Mouse (Mus musculus): ENCODE results near the gene Crip1.

Gene Crip1

DNA sequence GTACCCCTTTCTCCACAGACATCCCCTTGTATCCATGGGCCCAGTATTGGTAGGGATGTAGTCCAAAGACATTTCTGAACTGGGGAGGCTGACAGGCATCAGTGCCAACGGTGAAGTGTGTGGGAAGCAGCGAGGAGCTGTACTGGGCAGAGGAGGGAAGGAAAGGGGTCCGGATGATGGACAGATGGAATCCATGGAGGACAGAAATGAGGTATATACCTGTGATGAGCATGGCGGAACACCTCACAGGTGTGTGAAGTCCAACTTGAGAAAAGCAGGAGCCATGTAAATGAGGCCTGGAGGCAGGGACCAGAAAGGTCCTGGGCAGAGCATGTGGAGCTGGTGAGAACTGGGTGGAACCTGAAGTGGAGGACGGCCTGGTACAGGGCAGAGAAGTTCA is 525 bp upstream of the Crip1 start:
- DNase-seq (ENCODE audit: low read depth, low spot score), result no peak

DNA sequence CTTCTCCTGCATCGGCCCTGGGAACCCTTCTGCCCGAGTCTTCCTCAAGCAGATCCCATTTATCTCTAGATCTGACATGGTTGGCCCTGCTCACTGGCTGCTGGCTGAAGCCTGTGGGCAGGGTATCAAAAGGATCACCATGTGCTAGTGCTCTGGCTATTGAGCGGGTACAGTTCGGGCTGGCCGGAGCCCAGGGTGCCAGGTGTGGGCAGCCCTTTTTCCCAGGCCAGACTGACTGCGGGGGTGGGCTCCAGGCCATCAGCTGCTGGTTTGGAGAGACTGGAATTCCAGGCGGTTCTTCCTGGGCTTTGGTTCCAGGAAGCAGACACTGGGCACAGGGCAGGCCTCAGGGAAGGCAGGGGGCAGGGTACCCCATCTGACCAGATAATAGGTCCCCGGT is 1.4 kb downstream of the Crip1 start:
- no peak for DNase-seq (ENCODE audit: low read depth, low spot score)

DNA sequence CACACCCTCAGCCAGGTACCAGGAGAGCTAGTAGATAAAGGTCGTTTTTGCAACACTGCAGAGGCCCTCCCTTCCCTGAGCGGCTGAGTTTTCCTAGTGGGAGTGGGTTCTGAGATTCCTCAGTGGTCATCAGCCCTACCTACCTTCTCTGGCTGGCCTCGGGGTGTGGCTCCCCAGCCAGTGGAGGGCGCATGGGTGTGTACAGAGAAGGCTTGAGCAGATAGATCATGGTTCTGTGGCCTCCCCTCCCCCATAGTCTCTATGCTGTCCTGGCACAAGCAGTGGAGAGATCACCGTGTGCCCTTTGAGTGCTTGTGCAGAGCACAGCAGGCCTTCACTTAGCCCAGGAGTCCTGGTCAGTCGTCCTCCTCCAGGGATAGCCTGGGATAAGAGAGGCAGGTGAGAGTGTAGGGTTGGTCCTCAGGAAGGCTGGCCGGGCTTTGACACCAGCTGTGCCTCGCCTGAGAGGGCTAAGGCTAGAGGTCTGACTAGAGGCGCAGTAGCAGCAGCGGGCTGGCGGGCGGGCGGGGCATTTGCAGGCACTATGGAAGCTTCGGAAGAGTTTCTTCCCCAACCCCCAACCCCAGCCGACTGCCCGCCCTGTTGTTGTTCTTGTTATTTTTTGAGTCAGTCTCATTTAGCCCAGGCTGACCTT is 2.4 kb downstream of the Crip1 start:
- no peak for DNase-seq (ENCODE audit: low read depth, low spot score)

DNA sequence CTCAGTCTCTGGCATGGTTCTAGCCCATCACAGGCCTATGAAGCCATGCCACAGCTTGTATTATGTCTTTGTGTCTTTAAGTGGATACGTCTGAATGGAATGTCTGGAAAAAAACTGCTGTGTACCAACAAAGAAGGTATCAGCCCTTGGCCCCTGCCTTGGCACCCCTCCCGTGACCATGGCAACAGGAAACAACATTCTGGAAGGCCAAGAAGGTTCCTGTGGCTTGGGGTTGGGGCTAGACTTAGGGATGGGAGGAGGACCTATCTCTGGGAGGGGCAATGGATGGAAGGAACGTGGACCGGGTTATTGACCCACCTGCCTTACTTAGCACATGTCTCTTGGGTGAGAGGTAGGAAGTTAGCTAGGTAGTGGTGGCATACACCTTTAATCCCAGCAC is 3.2 kb downstream of the Crip1 start:
- no peak for DNase-seq (ENCODE audit: low read depth, low spot score)

DNA sequence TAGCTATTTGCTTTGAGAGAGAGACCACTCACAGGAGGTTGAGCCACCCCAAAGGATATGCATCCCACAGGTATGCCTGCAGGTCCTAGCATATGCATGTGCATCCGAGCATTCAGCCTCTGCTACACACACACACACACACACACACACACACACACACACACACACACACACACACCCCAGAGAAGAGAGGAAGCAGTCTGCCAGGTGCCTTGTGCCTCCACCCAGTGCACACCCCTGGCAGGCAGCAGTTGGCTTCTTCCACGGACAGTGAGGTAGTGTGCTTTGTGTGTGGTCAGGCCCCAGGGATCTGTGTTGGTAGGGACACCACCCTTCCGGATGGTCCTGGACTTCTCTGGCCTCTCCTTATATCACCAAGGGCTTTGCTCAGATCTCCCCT is 3.8 kb downstream of the Crip1 start:
- DNase-seq (ENCODE audit: low read depth, low spot score), result no peak

DNA sequence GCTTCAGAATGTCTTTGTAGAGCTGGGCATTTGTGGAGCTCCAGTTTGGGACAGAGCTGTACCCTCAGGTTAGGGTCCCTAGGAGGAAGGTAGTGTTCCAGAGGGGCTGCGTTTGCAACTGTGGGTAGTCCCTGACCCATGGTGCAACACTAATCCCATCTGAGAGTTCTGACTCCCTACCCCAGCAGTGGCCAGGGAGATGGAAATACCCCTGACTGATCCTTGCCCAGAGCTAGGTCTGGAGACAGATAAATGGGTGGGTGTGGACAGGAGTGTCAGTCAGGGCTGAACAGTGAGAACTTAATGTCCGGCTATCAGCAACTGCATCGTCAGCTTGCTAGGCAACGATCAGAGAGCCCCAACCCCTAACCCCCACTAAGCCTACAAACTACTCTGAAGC is 4.5 kb downstream of the Crip1 start:
- DNase-seq (ENCODE audit: low read depth, low spot score), result no peak

DNA sequence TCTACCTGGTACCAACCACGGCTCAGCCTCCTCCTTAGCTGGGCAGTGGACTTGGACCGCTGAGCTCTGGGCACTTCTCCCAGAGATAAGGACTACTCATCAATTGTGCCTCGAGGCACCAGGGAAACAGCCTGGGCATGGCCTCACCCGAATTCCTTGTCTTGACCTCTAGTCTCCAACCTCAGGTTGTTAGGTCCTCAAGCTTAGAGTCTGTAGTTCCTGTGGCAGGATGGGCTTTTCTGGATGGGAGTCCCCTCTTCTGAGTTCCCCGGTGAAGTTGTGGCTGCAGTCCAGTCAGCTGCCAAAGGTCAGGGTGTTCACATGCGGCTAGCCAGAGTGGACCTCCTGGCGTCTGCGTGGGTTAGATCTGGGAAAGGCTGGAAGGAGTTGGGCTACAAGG is 4.9 kb downstream of the Crip1 start:
- DNase-seq (ENCODE audit: low read depth, low spot score), result no peak

DNA sequence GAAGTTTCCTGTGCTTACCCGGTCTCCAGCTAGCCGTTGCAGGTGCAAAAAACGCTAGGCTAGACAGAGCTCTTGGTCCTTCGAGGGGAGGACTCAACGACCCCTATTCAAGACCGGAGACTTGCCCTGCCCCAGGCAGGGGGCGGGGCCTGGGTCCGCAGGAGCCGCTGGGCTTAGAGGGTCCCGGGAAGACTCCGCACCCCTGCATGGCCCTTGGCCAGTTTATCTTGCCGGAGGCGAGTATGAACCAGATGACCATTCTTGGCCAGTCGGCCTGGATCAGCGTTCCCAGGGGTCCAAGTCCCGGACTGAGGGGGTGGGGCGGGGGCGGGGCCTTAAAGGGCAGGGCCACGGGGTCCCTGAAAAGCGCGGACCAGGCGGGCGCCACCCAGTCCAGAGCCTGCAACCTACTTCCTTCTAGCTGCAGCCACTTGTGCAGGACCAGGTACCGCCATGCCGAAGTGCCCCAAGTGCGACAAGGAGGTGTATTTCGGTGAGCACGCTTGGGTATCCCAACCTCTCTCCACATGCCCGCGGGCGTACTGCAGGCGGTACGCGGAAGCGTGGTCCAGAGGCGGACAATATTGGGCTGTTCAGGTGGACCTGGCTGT is 5.7 kb downstream of the Crip1 start:
- DNase-seq (ENCODE audit: low read depth, low spot score), result no peak

DNA sequence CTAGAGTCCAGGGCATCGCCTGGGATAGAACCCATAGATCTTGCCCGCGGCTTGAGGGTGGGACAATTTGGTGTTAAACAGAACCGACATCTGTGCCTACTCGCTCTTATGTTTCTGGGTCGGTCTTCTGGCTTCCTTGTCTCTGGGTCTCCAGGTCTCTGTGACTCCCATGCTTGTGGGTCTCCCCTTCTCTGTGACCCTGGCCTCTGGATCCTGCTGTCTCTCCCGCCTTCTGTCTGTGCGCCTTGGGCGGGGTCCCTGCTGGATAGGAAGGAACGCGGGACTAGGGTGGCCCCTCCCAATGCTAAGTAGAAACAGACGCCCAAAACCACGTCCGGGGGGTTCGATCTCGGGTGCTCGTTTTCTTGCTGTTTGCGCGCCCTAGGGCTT is 6.2 kb downstream of the Crip1 start:
- DNase-seq (ENCODE audit: low read depth, low spot score), result no peak

DNA sequence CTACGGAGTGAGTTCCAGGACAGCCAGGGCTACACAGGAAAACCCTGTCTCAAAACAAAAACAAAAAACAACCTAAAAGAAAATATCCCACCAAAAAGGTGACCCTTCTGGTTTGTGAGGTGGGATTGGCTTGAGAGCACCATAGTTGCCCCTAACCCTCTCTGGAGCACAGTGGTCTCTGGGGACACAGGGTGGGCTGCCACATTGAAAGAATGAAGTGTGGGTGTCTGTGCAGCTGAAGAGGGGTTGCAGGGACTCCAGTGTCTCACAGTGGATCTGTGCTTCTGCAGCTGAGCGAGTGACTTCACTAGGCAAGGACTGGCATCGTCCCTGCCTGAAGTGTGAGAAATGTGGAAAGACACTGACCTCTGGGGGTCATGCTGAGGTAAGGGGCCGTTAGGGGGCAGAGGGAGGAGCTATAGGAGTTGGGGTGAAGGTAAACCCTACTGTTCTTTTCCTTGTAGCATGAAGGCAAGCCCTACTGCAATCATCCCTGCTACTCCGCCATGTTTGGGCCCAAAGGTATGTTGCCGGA is 6.9 kb downstream of the Crip1 start:
- no peak for DNase-seq (ENCODE audit: low read depth, low spot score)

DNA sequence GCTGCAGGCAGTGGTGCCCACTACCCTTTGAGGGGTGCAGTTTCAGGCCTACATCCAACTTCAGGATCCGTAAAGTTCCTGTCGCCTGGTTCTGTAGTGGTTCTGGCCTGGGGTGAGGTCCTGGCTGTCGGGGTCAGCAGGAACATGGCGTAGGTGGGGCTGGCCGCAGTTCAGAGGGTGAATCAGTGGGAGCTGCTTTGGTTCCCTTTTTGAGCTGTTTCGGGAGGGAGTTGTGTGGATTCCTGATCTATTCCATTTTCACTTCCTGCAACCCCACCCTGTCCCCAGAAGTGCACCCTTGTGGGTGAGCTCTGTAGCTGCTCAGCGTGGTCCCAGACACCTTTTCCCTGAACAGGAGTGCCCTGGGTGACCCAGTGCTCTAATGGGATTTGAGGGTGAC is 7.9 kb downstream of the Crip1 start:
- no peak for DNase-seq (ENCODE audit: low read depth, low spot score)

DNA sequence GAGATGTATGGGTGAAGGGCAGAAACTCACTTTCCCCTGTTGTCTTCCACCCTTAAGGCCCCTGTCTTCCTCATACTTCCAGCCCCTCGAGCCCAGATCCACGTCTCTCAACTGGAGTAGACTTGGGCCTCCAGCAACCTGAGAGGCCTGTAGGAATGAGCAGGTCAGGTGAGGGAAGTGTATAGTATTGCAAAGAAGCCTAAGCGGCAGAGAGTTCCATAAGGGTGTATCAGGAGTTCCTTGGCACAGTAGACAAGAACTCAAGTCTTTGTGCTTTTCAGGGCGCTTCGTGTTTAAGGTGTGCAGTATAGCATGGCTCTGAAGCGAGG is 8.6 kb downstream of the Crip1 start:
- DNase-seq (ENCODE audit: low read depth, low spot score), result no peak

DNA sequence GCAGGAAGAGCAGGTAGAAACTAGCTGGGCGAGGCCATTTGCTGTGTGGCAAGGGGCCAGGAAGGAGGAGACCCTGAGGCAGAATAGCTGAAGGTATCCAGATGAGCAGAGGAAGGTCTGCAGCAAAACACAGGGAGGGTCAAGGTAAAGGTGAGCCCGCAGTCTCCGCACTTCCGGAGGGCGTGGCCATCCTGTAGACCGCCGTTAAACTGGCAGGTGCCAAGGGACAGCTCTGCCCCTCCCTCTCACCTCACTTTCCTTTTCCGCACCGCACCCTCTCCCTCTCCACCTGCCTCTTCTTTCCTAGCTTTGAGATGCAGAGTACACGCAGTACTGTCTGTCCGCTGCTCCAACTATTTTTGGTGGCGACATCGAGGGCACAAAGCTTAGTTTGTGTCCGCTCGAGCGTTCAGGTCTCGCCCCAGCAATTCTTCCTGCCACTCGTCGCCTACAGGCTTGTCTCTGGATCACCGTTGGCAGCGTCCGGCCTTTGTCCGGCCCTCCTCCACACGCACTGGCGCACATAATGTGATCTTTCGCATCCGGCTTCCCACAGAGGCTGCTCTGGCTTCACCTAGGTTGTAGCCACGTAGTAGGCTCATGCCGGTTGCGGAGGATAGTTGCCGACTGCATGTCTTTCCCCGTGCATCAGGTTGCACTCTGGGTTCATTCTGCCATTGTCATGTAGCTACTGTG is 9.1 kb downstream of the Crip1 start:
- no peak for DNase-seq (ENCODE audit: low read depth, low spot score)

DNA sequence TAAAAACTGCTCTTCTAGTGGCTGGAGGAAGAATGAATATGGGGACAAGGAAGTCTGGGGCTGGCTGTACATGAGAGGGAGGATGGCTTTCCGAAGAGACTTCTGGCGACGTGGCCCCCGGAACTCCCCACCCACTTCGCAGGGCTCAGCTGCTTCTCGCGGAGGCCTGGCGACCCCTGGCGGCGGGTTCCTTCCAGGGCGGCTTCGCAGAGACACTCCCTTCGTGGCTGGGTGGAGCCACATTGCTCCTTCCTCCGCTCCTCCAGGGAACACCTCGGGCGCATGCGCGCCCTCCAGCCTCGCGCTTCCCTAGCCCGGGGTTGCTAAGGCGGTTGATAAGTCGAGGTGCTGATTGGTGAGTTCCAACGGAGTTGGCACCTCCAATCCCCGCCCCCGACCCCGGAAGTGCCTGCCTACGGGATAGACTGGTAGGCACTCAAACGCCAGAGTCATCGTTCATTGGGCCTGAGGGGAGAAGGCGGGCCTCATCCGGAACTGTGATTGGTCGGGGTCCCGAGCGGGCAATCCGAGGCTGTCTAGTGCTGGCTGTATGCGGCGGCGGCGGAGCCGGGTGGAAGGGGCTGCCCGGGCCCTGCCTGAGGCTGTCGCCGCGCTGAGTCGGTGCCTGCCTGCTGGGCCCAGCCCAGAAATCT is 9.9 kb downstream of the Crip1 start, which contains the start of gene Tedc1:
Tedc1 (plus strand) TSS at position 535 of the 653 bp plus-strand sequence.
- peak; percentile 94 for DNase-seq (ENCODE audit: low read depth, low spot score)

DNA sequence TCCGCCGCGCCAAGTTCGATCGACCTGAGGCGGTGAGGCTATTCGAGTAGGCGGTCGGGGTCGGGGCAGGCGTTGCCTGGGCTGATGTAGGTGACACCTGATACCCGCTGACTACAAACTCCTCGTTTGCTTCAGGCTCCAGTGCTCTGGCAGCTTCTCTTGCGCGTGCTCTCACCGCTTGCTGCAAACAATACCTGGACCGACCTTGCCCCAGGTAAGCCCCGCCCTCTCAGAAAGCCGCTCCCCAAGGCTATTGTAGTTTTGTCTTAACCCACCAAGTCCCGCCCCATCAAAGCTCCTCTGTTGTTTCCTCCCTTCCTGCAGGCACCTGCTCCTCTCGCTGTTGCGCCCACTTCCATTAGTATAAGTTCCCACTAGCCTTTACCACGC is 10.4 kb downstream of the Crip1 start:
- peak; percentile 78 for DNase-seq (ENCODE audit: low read depth, low spot score)

DNA sequence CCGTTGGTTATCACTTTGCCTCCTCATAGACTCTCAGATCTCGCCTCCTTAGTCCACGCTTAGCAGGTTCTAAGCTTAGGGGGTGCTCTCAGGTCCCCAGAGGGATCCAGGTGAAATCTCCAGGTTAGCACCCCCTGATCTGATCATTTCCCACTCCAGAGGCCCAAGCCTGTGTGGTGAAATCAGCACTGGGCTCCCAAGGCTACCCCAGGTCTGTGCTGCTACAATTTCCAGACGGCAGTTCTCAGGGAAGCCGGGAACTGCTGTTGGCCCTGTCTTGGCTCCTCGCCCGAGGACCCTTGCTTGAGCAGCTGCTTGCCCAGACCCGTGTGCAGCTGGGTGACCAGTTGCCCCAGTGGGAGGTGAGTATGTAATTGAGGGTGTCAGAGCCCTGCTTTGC is 10.9 kb downstream of the Crip1 start:
- DNase-seq (ENCODE audit: low read depth, low spot score), result no peak

DNA sequence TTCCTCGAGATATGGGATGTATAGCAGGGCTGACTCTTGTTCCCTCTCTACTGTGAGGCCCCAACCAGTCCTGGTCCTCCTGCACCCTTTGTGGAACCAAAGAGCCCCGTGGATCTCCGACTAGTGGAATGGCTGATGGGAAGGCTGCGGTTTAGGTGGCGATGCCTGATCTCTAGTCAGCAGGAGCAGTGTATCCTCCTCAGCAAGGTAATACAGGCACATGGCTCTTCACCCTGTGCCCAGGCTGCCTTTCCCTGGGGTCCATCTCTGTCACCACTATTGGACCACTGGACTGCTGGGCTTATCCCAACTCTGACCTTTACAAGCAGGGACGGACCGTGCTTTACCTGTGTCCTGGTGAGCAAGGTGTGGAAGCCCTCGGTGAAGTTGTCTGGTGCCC is 11.4 kb downstream of the Crip1 start:
- DNase-seq (ENCODE audit: low read depth, low spot score), result no peak

DNA sequence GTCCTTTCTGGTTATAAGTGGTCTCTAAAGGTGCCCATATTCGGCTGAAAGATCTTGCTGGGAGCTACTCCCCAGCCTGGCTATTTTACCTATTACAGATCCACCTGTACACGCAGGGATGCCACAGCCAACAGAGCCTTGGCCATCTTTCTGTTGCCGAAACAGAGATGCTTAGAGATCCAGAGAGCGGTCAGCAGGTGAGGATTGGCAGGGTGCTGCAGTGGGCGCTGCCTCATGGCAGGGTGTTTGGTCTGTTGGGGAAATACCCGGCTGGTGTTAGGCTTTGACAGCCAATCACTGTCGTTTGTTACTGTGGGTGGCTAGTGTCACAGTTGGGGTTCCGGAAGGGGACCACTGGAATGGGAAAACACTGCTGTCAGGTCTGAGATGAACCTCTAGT is 11.9 kb downstream of the Crip1 start:
- no peak for DNase-seq (ENCODE audit: low read depth, low spot score)

DNA sequence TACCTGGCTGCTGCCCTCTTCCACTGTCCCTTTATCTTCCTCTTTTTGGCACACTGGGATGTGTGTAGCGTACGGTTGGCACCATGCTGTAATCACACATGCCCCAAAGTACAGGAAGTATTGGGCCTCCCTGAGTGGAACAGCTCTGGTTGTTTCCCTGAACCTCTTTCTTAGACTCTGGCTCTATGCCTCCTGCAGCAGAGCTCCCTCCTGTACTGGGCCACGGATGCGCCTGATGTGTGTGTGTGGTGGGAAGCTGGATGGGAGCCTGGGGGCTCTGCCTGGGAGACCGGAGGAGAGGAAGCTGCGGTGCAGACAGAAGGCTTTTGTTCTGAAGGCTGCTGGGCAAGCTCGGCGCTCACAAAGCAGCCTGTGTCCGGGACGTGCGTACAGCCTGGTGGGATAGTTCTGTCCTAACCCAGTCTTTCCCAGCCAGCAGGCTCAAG is 17.5 kb downstream of the Crip1 start:
- DNase-seq (ENCODE audit: low read depth, low spot score), result no peak

DNA sequence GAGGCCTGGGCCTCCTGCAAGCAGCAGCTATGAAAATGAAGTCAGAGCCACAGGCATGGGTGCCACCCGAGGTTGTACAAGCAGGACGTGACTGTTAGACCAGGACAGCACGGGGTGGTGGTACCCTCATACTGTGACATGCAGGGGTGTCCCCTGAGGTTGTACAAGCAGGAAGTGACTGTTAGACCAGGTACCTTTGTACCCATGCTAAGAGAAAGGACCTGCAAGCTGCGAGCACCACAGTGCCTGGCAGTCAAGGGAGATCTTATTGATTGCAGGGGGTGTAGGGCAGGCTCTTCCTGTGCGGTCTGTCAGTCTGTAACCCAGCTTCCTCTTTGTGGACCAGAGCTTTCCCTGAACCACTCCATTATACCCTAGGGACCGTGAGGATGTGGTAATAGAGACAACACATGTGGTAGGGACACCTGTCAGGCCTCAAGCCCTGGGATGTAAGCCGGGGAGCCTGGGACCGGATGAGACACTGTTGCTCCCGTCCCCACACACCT is 22.0 kb downstream of the Crip1 start:
- DNase-seq (ENCODE audit: low read depth, low spot score), result no peak

DNA sequence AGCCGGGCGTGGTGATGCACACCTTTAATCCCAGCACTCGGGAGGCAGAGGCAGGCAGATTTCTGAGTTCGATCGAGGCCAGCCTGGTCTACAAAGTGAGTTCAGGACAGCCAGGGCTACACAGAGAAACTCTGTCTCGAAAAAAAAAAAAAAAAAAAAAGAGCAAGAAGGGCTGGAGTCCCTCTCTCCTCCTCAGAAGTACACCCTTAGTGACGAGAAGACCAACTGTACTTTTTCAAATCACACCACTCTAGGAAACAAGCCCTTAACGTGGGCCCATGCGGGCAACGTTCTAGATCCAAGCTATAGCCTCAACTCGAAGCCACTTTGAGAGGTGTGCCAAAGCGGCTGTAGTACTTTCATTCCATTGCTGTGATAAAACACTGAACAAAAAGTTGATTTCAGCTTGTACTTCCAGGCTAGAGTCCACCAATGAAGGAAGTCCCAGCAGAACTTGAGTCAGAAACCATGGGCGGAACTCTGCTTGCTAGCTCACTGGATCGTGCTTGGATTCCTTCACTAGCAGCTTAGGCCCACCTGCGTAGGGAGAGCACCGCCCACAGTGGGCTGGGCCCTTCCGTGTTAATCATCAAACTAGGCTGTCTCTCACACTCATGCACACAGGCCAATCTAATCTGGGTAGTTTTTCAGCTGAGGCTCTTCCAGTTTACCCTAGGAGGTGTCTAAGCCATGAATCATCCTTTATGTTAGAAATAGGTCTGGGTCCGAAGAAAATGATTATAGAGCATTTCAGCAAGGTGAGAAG is 31.0 kb downstream of the Crip1 start:
- no peak for DNase-seq (ENCODE audit: low read depth, low spot score)

DNA sequence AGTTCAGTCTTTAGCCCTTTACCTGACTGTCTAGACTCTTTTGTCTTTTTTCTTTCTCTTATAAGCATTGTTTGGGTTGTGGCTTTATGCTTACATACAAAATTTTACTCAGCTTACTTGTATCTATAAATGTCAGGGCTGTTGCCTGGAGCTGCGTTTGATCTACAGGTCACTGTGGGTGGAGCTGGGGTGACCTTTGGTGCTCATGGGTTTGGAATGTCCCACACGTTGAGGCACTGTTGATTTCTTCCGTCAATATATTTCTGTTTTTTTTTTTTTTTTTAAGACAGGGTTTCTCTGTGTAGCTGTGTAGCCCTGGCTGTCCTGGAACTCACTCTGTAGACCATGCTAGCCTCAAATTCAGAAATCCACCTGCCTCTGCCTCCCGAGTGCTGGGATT is 34.9 kb downstream of the Crip1 start:
- no peak for DNase-seq (ENCODE audit: low read depth, low spot score)

All from WW6 (cell line).